Mouse (Mus musculus): Measurements from ENCODE around the gene Tbc1d10b.
A peak's percentile ranks its signal among the peaks of the same experiment; 100 is the strongest.

Tbc1d10b gene

DNA sequence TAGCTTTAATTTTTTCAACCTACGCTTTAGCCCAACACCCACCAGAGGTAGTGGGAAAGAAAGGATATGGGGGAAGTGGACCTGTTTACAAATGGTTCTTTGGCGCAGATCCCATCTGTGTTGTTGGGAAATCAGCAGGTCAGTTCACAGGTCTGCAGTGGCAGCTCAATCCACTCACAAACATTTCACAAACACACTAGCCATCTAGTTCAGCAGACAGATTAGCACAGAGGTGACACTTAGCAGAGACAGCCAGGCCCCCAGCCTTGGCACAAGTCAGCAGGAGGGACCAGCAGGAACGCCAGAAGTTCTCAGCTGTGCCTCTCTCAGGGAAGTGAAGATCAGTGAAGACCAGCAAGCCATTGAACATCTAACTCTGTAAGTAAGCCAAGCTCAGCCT is 60.4 kb downstream of the Tbc1d10b start:
- DNase-seq, result peak; percentile 18 to 52
